Mouse (Mus musculus): Measurements from ENCODE around the gene Sugct. TPM values are rescaled to one million over a fixed set of nuclear protein-coding genes. Genes with fewer than 3 reads are reported as not detected.

The Sugct gene
- polyA plus RNA-seq, 1 experiment: 51.9 TPM

Other genes with a start within 250 kb of the Sugct start
- gene Mplkip, start 361 bp downstream of the Sugct start, polyA plus RNA-seq (2012; ENCODE audit: insufficient read depth, insufficient read length, missing spikeins): 22.1 and 23.3 TPM in 2 replicates
- gene Cdk13, start 109.5 kb upstream of the Sugct start, polyA plus RNA-seq (2012; ENCODE audit: insufficient read depth, insufficient read length, missing spikeins): 20.1 and 22.6 TPM in 2 replicates
- gene Rala, start 248.7 kb upstream of the Sugct start, polyA plus RNA-seq (2012; ENCODE audit: insufficient read depth, insufficient read length, missing spikeins): 101 and 106 TPM in 2 replicates